Mouse (Mus musculus) left cerebral cortex, postnatal 10 days (tissue): ENCODE measurements around the gene Thumpd3. TPM values are rescaled to one million over a fixed set of nuclear protein-coding genes. Genes with fewer than 3 reads are reported as not detected.

Experiments used
- DNase-seq, 2 experiments: peaks; one replicate each; pipeline ENCODE4 v3.0.0; 2021 to 2022; ENCODE audit warnings: low spot score in 2 of 2, mixed read lengths in 1 of 2; ENCODE audit errors: extremely low spot score in 1 of 2
- intact Hi-C: fragments of 180-260 bp; cut with DNase I; formaldehyde crosslinking; loops from one replicate; pipeline ENCODE4 v1.15.1; 2025
- total RNA-seq, 2 experiments: library from RNA; stranded (reverse); gene quantifications; 2 replicates each; pipeline ENCODE4 v1.2.3; 2021

Thumpd3 gene
- total RNA-seq, 2 experiments from 2014 or later, result 30.8 to 31.7 TPM

DNA sequence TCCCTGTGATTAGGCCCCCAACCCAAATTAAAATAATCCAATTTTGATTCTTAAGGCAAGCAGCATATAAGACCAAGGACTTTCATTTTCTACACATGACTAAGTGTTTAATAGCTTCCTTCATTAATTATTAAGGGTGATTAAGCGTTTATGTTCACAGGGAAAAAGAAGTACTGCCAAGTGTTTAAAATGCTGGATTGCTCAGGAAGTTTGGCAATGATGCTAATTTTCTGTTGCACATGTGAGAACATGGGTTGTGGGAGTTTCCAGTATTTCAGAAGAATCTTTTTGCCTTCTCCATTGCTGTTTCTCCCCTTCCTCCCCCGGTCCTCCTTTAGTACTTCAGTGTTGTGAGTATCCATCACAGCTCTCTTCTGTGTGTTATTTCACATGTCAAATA, 12.8 kb upstream of the Thumpd3 start:
- intact Hi-C loops, result no loop called here
- DNase-seq, result no peak

DNA sequence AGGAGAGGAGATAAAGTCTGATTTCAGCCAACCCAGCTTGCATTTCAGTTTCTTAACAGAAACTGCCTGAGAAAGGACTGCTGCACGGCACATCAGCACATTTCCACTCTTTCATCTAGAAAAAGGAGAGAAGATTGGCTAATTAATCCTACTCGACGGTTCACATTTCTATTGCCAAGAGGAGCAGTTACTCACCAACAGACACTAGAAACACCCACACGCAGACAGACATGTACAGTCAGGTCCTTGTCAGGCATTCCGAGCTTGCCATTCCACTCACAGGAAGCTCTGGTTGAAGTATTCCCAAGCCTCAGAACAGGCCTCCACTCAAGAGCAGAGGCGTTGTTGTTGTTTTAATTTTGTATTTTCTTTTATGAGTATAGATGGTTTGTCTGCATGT, 11.6 kb upstream of the Thumpd3 start:
- intact Hi-C loops, result no loop called here

DNA sequence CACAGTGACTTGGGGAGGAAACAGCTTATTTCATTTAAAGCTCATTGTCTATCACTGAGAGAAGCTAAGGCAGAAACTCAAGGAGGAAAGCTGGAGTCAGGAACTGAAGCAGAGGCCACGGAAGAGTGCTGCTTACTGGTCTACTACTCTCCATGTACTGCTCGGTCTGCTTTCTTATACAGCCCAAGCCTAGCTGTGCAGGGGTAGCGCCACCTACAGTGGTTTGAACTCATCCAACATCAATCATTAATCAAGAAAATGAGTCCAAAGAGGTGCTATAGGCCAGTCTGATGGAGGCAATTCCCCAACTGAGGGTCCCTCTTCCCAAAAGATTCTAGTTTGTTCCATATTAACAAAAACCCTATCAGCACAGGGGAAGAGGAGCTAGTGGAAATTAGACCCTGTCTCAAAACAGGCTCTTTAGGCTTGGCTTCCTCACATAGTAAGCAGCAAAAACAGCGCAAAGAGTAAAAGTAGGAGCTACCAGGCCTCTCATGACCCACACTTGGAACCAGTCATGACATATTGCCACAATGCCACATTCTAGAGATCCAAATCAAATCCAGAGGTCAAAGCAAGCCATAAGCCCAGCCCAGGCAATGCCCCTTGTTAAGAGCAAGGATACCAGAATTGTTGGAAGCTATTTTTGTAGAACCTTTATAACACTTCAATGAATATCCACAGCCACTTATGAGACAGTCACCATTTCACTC, 9.4 kb upstream of the Thumpd3 start:
- intact Hi-C loops, result no loop called here

More for the DNA sequence above, 11.6 kb upstream of the Thumpd3 start:
- no peak for DNase-seq

DNA sequence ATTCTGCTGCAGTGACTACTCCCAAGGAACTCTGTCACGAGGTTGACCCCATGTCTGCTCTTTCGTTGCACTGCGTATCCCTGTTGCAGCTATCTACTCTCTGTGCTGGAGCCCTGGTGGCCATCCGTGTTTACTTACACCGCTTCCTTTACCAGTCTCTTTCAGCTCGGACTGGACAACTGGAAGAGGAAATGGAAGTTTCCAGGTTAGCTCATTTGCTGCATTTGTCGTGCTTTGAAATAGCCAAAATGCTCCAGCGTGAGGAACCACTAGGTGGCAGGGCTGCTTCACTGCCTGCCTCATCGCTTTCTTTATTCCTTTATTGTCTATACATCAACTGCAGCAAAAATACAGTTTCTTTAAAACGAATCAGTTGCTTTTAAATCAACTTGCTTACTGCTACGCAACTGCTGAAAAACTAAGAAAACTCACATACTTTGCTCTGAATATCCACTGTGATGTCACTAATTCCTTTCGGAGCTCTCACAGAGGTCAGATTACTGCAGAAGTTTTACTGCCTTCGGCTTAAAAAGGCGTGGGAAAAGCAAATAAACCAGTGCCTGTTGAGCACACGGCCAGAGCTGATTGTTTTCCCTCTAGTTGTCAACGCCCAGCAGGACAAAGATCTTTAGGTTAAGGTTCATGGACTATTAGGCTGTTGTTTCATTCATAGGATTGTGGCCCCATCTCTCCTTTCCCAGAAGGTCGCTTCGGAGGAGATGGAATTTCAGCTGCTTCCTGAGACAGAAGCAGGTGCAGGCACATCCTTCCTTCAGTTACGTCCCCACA, 7.9 kb upstream of the Thumpd3 start:
- peak; percentile 57 to 60 for DNase-seq
- intact Hi-C loops, result no loop called here

More for the DNA sequence above, 9.4 kb upstream of the Thumpd3 start:
- no peak for DNase-seq

DNA sequence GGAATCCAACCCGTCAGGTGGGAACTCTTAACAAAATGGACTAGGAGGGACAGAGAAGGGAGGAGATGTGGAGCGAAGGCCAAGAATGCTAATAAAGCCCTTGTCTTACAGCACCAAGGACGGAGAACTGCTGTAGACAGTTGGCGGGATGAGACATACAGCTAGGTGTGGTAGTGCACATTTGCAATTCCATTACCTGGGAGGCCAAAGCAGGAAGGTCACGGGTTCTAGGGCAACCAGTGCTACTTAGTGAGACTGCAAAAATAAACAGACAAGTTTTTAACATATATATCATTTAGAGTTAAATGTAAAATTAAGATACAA, 7.3 kb upstream of the Thumpd3 start:
- intact Hi-C loops, result no loop called here
- DNase-seq, result no peak

DNA sequence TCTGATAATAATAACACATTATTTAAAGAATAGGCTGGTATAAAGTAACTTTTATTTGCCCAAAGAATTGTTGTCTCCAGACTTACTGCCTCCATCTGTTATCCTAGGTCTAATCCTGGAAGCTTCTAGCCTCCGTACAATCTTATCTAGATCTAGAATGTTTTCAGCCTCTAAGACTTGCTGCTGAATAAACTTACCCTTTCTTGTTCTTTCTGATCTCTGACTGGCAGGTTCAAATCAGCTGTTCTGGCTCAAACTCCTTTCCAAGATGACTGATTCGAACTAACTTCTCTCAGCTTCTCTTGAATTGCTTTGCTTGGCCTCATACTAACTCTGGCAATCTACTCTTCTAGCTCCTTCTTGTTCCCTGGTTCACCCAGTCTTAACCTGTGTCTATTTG, 5.7 kb upstream of the Thumpd3 start:
- intact Hi-C loops, result no loop called here
- DNase-seq, result no peak

DNA sequence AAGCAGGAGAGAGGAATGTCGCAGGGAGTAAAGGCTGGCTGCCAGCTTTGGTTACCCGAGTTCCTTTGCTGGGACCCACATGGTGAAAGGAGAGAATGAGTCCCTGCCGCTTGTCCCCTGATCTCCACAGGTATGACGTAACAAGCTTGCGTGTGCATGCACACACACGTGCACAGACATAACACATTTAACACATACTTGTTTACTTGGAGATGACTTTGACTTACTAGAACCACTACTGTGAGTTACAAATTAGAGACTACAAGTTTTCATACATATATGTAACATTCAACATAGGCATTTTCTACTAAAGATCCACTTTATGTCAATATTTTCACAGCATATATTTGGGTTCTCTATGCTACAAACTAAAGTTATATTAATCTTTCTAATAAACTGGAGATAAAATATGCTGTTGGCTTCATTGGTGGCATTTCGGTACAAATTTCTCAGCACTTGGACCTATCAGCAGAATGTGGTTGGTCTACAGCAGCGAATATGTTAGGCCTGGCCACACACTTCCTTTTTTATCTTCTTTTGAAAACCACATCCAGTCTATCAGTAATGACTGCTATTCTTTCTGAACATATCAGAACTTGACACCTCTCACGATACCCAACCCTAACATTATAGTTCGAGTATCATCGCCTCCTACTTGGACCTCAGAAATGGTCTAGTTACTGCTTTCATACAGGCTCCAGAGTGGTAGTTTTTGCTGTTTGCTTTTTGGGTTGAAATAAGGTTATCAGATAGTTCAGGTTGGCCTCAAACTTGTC, 4.6 kb upstream of the Thumpd3 start:
- intact Hi-C loops, result no loop called here

DNA sequence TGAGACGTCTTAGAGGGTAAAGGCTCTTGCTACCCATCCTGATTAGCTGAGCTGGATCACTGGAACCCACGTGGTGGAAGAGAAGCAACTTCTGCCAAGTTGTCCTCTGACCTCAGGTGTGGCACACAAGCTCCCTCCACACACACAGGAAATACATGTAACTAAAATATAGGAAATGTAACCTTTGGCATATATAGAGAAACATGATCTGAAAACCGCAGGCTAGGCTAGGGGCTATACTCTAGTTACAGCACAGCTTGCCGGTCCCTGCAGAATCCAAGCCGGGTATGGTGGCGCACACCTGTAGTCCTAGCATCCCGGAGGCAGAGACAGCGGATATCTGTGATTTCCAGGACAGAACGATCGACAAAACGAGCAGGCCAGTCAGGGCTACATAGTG, 450 bp upstream of the Thumpd3 start:
- intact Hi-C loops, result no loop called here
- no peak for DNase-seq

More for the DNA sequence above, 4.6 kb upstream of the Thumpd3 start:
- no peak for DNase-seq

DNA sequence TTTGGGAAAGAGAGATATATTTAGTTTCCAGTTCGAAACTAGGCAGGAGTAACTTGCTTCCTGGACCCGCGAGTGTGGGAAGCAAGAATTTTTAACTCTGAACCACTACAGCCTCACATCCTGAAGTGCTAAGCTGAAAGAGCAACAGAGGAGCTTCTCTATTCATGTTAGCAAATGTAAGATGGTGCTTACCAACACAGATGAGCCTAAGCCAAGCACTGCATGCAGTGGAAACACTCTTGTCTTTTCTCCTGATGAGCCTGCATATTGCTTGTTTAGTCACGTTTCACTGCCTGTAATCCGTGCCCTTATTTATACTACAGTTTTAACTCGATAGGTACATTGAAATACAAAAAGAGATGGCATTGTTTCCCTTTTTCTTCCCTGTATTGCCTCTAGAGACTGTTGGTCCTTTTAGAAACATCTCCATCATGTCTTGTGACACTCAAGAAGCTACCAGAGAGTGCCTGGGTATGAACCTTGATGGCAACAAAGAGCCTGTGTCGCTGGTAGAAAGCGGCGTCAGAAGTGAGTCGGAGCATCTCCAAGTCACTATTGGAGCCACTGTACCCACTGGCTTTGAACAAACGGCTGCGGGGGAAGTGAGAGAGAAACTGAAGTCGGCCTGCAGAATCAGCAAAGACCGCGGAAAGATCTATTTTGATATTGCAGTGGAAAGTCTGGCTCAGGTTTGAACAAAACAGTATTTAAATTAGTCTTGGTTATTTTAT, 1.2 kb downstream of the Thumpd3 start:
- intact Hi-C loops, result no loop called here
- no peak for DNase-seq

DNA sequence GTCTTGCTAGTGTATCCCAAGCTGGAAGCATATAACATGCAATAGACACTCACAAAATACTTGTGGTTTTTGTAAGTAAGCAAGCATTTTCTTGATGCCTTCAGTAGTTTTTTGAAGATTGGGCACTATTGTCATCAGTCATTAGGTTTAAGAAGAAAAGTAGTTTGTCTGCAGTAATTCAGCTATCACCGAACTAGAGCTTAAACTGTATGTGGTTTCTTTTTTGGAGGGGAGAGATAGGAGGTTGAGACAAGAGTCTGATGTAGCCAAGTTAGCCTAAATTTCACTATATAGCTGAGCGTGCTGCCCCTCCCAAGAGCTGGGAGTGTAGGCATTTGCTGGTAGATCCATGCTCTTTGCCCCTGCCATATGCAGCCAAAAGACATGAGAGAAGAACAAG, 2.3 kb downstream of the Thumpd3 start:
- no peak for DNase-seq
- intact Hi-C loops, result no loop called here

DNA sequence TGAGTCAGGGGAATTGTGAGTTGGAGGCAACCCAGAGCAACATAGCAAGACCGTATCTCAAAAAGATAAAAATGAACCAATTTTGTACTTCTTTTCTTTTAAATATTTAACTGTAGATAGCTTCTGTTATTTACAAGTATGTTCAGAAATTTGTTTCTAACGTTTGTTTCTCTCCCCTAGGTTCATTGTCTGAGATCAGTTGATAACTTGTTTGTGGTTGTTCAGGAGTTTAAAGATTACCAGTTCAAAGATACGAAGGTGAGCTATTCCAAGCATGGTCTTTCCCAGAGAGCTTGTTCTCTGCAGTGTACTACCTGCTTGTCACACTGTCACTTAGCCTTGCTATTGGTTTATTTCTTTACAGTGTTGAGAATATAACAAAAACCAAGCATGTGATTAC, 3.1 kb downstream of the Thumpd3 start:
- no peak for DNase-seq
- intact Hi-C loops, result no loop called here

DNA sequence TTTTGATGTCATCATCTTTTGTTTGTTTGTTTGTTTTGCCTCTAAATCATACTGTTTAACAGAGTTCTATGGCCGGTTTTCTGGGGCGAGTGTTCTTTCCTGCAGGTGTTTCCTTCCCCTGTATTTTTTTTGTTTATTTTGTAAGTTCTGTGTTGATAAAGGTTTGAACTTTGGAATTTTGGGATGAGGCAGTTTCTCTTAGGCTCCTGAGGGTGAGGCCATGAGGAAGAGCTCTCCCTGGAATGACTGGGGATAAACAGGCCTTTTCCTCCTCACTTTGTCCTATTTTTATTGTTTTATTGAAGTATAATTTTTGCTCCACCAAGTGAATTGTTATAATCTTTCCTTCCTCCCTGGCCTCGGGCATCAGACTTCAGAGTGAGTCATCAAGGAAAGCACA, 6.9 kb downstream of the Thumpd3 start:
- no peak for DNase-seq
- intact Hi-C loops, result loop anchor here (10.0 kb wide), 1 partner anchor 262 kb away; no protein-coding TSS in a partner anchor

DNA sequence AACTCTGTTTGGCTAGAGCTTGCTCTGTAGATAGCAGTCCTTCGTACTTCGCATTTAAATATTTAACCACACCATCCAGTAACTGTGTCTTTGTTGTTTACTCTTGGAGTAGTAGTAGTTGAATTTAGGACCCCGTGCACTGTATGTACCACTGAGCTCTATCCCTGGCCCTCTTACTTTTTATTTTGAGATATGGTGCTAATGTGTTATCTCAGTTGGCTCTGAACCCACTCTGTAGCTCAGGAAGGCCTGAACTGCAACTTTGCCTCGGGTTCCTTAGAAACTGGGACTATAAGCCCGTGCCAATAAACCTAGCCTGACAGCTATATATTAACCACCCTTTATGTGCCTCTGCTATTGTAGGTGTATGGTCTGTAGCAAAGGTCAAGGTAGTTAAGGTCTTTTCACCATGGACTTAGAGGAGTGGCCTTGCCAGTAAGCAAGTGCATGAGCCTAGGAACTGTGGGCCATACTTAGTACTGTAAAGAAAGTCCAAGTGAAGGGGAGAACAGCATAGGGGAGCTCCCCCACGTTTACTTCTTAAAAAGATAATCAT, 8.6 kb downstream of the Thumpd3 start:
- DNase-seq, result no peak
- intact Hi-C loops, result loop anchor here (5.0 to 10.0 kb wide), 3 partner anchors 68 to 260 kb away; no protein-coding TSS in a partner anchor

DNA sequence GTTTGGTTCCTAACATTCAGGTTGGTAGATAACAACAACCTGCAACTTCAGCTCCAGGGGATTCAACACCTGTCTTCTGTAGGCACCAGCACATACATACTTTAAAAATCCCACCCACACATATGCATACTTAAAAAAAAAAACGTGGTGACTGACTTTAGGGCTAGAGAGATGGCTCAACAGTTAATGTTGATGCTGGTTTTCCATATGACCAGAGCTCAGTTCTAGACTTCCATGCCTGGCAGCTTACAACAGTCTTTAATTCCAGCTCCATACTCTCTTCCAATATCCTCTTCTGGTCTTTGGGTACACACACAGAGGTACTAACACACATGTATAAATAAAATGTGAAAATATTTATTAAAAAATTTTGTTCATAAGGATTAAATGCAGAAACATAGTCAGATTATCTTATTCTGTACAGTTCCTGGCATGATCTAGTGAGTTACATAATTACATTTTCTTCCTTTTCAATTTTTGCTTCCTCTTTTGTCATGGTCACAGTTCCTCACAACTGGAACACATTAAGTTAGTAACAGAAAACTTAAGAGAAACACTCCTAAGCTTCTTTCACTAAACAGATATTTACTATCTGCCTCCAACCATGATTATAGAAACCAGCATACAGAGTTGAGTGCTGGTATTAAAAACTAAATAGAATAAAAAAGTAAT, 15.0 kb downstream of the Thumpd3 start:
- intact Hi-C loops, result no loop called here

DNA sequence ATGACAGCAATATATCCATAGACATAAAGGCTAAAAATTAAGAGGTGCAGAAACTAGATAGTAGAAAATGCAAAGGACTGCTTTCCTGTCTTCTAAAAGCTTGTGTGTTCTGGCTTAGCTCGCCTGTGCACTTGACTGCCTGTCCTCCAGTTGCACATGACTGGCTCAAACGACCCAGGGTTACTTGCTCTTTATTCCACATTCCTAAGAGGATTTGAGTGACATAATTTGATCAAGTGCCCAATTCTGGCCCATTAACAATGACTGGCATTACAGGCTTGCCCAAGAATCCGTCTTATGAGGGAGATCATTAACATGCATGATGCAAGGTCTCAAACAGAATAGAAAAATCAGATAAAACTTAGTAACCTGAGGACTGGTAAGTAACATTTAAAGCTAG, 16.2 kb downstream of the Thumpd3 start:
- no peak for DNase-seq
- intact Hi-C loops, result no loop called here

More for the DNA sequence above, 15.0 kb downstream of the Thumpd3 start:
- no peak for DNase-seq

DNA sequence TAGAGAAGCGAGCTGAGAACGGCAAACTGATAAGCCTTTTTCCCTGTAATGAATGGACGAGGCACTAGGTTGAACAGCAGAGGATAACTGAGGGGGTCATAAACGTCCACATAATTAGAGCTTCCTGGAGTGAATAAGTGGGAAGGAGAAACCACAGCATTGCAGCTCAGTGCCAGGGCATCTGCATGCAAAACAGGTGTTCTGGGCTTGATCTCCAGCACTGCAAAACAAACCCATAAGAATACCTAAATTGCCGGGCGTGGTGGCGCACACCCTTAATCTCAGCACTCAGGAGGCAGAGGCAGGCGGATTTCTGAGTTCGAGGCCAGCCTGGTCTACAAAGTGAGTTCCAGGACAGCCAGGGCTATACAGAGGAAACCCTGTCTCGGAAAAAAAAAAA, 17.3 kb downstream of the Thumpd3 start:
- no peak for DNase-seq
- intact Hi-C loops, result no loop called here

DNA sequence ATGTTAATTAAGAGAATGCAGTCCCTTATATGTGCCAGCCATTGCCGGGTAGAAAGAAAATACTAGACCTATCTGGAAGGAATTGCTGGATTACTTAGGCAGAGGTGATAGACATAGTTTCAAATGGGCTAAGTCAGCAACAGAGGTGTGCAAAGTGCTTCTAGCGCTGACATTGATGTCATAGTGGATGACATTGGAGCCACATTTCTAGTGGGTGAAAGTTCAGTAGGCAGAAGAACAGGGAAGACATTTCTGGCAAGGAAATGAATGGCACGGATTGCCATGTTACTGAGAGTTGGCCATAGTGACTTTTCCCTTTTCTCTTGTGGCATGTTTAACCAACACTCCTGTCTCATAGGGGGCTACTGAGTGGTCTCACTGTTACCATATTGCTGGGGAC, 19.2 kb downstream of the Thumpd3 start:
- DNase-seq, result no peak
- intact Hi-C loops, result loop anchor here (5.0 kb wide), 1 partner anchor 47 kb away; no protein-coding TSS in a partner anchor

DNA sequence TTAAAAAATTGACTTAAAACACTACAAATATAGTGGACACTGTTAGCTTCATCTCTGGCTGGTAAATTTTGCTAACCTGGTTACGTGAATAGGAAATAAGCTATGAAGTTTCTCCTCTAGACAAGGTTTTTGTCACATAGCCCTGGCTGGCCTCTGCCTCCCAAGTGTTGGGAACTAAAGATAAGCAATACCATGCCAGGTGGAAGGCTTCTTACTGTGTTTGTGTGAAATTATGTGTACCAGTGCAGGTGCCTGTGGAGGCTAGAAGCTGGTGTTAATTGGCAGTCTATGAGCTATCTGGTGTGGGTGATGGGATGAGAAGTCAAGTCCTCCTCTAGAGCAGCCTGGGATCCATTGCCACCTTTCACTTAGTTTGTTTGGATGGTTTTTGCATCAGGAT, 23.1 kb downstream of the Thumpd3 start:
- no peak for DNase-seq
- intact Hi-C loops, result loop anchor here (5.0 kb wide), 1 partner anchor 43 kb away; no protein-coding TSS in a partner anchor
